In the genomic region with DNA sequence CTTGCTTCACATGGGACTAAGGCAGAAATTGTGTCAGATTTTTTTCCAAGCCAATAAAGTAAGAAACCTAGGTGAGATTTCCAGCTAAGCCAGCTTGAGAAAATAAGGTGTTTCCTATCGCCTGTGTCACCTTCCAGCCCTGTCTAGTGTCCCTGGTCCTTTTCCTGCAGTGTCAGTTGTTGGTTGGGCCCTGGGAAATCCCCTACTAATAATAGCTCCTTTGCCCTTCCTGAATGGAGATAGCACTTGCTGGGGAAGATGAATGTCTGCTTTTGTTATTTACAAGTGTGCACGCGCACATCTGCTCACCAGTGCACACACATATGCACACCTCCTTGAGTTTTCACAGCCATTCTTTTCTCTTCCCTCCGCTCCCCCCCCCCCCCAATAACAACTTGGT, we compare ENCODE assay signal across 14 mouse cellular contexts.
DNase-seq lines count a peak whose midpoint lies in the region; ATAC-seq lines count a peak whose summit lies in the region.
"Had no signal": no experiment of that assay in that cellular context is flagged by ENCODE, and none has a peak within 500 bp of the region (broad histone marks: within the 10 kb centered on the region; RNA-seq: fewer than 3 reads in every experiment).

No protein-coding gene starts in this region.

- H3K27me3 ChIP-seq in forebrain, embryonic 10.5 days (ENCODE audit: poor library complexity, severe bottlenecking) = no peaks in the 10 kb centered on the region
- H3K27me3 ChIP-seq in forebrain, embryonic 14.5 days (replicated peaks; ENCODE audit: control insufficient read depth, insufficient read depth, low read length) = no peaks in the 10 kb centered on the region
- H3K27me3 ChIP-seq in megakaryocyte, embryonic 14.5 days (replicated peaks) = no peaks in the 10 kb centered on the region
- H3K27me3 ChIP-seq in heart, embryonic 12.5 days (replicated peaks) = no peaks in the 10 kb centered on the region
- no peaks in the 10 kb centered on the region for H3K27me3 ChIP-seq in limb, embryonic 12.5 days
- H3K27me3 ChIP-seq: forebrain, embryonic 15.5 days; limb, embryonic 15.5 days had no signal

- no peak overlapping the region for H3K9ac ChIP-seq in forebrain, embryonic 14.5 days (ENCODE audit: low read length)
- H3K9ac ChIP-seq in heart, embryonic 12.5 days = no peak overlapping the region
- H3K9ac ChIP-seq in limb, embryonic 12.5 days (replicated peaks) = no peak overlapping the region
- H3K9ac ChIP-seq: forebrain, embryonic 15.5 days; limb, embryonic 15.5 days had no signal

- H3K9me3 ChIP-seq in forebrain, embryonic 10.5 days = peaks cover 7% of the 10 kb centered on the region; the same call in 1 of the 2 replicates
- no peaks in the 10 kb centered on the region for H3K9me3 ChIP-seq in forebrain, embryonic 14.5 days (replicated peaks; ENCODE audit: control insufficient read depth, low read length)
- H3K9me3 ChIP-seq in megakaryocyte, embryonic 14.5 days = peaks cover 16% of the 10 kb centered on the region
- H3K9me3 ChIP-seq in heart, embryonic 12.5 days (replicated peaks) = peaks cover 9% of the 10 kb centered on the region
- no peaks in the 10 kb centered on the region; the same call in 1 of the 2 replicates for H3K9me3 ChIP-seq in limb, embryonic 12.5 days
- H3K9me3 ChIP-seq: forebrain, embryonic 15.5 days; limb, embryonic 15.5 days had no signal

- H3K4me3 ChIP-seq in forebrain, embryonic 10.5 days = no peak overlapping the region
- H3K4me3 ChIP-seq in forebrain, embryonic 14.5 days (ENCODE audit: low read depth, low read length) = no peak overlapping the region
- peak overlapping the region; percentile 85 for H3K4me3 ChIP-seq in megakaryocyte, embryonic 14.5 days (replicated peaks)
- H3K4me3 ChIP-seq in heart, embryonic 12.5 days = no peak overlapping the region
- no peak overlapping the region for H3K4me3 ChIP-seq in limb, embryonic 12.5 days (replicated peaks)
- H3K4me3 ChIP-seq: forebrain, embryonic 15.5 days; limb, embryonic 15.5 days had no signal

- peak overlapping the region; percentile 62; the same call in 1 of the 2 replicates for H3K27ac ChIP-seq in forebrain, embryonic 10.5 days
- H3K27ac ChIP-seq in forebrain, embryonic 14.5 days (ENCODE audit: low read depth, low read length) = no peak overlapping the region
- peak overlapping the region; percentile 72 for H3K27ac ChIP-seq in heart, embryonic 12.5 days (ENCODE audit: poor library complexity, severe bottlenecking)
- 0 out of 2 replicates have a peak overlapping the region, but pooled peaks have one; percentile 14 for H3K27ac ChIP-seq in limb, embryonic 12.5 days
- H3K27ac ChIP-seq: forebrain, embryonic 15.5 days; hindbrain, postnatal 0 days; limb, embryonic 15.5 days had no signal

- H3K4me1 ChIP-seq in forebrain, embryonic 10.5 days = peaks cover 29% of the 10 kb centered on the region
- no peaks in the 10 kb centered on the region for H3K4me1 ChIP-seq in forebrain, embryonic 14.5 days (ENCODE audit: control insufficient read depth, insufficient read depth, low read length)
- peaks cover 68% of the 10 kb centered on the region for H3K4me1 ChIP-seq in megakaryocyte, embryonic 14.5 days
- peaks cover 33% of the 10 kb centered on the region for H3K4me1 ChIP-seq in heart, embryonic 12.5 days (replicated peaks)
- peaks cover 20% of the 10 kb centered on the region for H3K4me1 ChIP-seq in limb, embryonic 12.5 days (replicated peaks)
- H3K4me1 ChIP-seq: forebrain, embryonic 15.5 days had no signal

- no peaks in the 10 kb centered on the region for H3K36me3 ChIP-seq in forebrain, embryonic 10.5 days (replicated peaks)
- H3K36me3 ChIP-seq in forebrain, embryonic 14.5 days (ENCODE audit: control insufficient read depth, insufficient read depth, low read length) = no peaks in the 10 kb centered on the region
- peaks cover 15% of the 10 kb centered on the region for H3K36me3 ChIP-seq in megakaryocyte, embryonic 14.5 days (replicated peaks; ENCODE audit: low read length)
- H3K36me3 ChIP-seq in heart, embryonic 12.5 days = no peaks in the 10 kb centered on the region
- no peaks in the 10 kb centered on the region for H3K36me3 ChIP-seq in limb, embryonic 12.5 days
- H3K36me3 ChIP-seq: forebrain, embryonic 15.5 days; limb, embryonic 15.5 days had no signal

- no peak for DNase-seq in forebrain, embryonic 10.5 days (ENCODE audit: extremely low spot score, low spot score)
- DNase-seq in forebrain, embryonic 14.5 days (ENCODE audit: low spot score) = no peak
- DNase-seq in right cerebral cortex, postnatal 10 days (ENCODE audit: low spot score in 2 of 2) = no peak
- DNase-seq in lung, postnatal 25 days (ENCODE audit: low spot score) = no peak
- DNase-seq: cerebellum, adult 11 months; gastrocnemius, postnatal 14 days had no signal

- WGBS in forebrain, embryonic 10.5 days = 84% methylated on average over 4 of the region's 4 CpGs
- 72% methylated on average over 4 of the region's 4 CpGs for WGBS in forebrain, embryonic 14.5 days
- WGBS in heart, embryonic 12.5 days = 27% methylated on average over 4 of the region's 4 CpGs
- WGBS in limb, embryonic 12.5 days = 82% methylated on average over 3 of the region's 4 CpGs

- no peak overlapping the region for H3K4me2 ChIP-seq in forebrain, embryonic 14.5 days (ENCODE audit: low read length)
- peak overlapping the region; percentile 17; the same call in 1 of the 2 replicates for H3K4me2 ChIP-seq in heart, embryonic 12.5 days
- H3K4me2 ChIP-seq in limb, embryonic 12.5 days = no peak overlapping the region
- H3K4me2 ChIP-seq: forebrain, embryonic 15.5 days; limb, embryonic 15.5 days had no signal

- ATAC-seq in forebrain, embryonic 14.5 days = no peak
- ATAC-seq in megakaryocyte, adult 5-6 weeks (ENCODE audit: poor library complexity, severe bottlenecking) = no peak
- ATAC-seq in heart, embryonic 12.5 days (ENCODE audit: insufficient number of reproducible peaks, low FRiP score) = peak; percentile 40
- ATAC-seq in limb, embryonic 12.5 days (ENCODE audit: insufficient number of reproducible peaks, insufficient read depth, low FRiP score, low TSS enrichment, low read depth) = no peak
- ATAC-seq: forebrain, embryonic 15.5 days; hindbrain, postnatal 0 days; midbrain, embryonic 16.5 days had no signal
